Comparison of ENCODE assay signal across 10 mouse cellular contexts in genomic region chr12:91734246-91735027, GRCm38 (mm10). TPM values are rescaled to one million over a fixed set of nuclear protein-coding genes. Genes with fewer than 3 reads are reported as not detected.
DNase-seq lines count a peak whose midpoint lies in the region; ATAC-seq lines count a peak whose summit lies in the region.
"Had no signal": no experiment of that assay in that cellular context is flagged by ENCODE, and none has a peak within 500 bp of the region (broad histone marks: within the 10 kb centered on the region; RNA-seq: fewer than 3 reads in every experiment).

No protein-coding gene starts in this region.

- no peak overlapping the region for H3K9ac ChIP-seq in liver, embryonic 16.5 days (ENCODE audit: low read depth, low read length)
- H3K9ac ChIP-seq in forebrain, embryonic 15.5 days (replicated peaks): no peak overlapping the region
- H3K9ac ChIP-seq: liver, embryonic 14.5 days had no signal

- peaks cover 2% of the 10 kb centered on the region for H3K36me3 ChIP-seq in liver, embryonic 16.5 days (ENCODE audit: control insufficient read depth, insufficient read depth)
- H3K36me3 ChIP-seq in forebrain, embryonic 15.5 days: no peaks in the 10 kb centered on the region

- peak overlapping the region; percentile 5; the same call in 1 of the 2 replicates for H3K27ac ChIP-seq in liver, embryonic 16.5 days (ENCODE audit: low read length)
- H3K27ac ChIP-seq in forebrain, embryonic 15.5 days (replicated peaks): no peak overlapping the region
- H3K27ac ChIP-seq: liver, embryonic 14.5 days had no signal

- no peak overlapping the region for H3K4me2 ChIP-seq in liver, embryonic 16.5 days (ENCODE audit: low read depth, low read length)
- no peak overlapping the region for H3K4me2 ChIP-seq in forebrain, embryonic 15.5 days (replicated peaks)

- H3K27me3 ChIP-seq in liver, embryonic 16.5 days (ENCODE audit: control insufficient read depth, insufficient read depth, low read depth, low read length): no peaks in the 10 kb centered on the region
- no peaks in the 10 kb centered on the region for H3K27me3 ChIP-seq in forebrain, embryonic 15.5 days

- H3K4me1 ChIP-seq in liver, embryonic 16.5 days (ENCODE audit: control insufficient read depth, low read depth, low read length): peaks cover 18% of the 10 kb centered on the region
- H3K4me1 ChIP-seq in forebrain, embryonic 15.5 days: peaks cover 11% of the 10 kb centered on the region; the same call in 1 of the 2 replicates

- H3K9me3 ChIP-seq in liver, embryonic 16.5 days (replicated peaks; ENCODE audit: control insufficient read depth, low read length): no peaks in the 10 kb centered on the region
- H3K9me3 ChIP-seq in forebrain, embryonic 15.5 days: no peaks in the 10 kb centered on the region

- ATAC-seq in granulocyte monocyte progenitor cell, adult 5-6 weeks (replicated peaks; ENCODE audit: poor library complexity, severe bottlenecking): peak; percentile 66
- 0 out of 2 replicates have a peak, but pooled peaks have one; percentile 33 for ATAC-seq in liver, embryonic 16.5 days (ENCODE audit: low read depth)
- no peak for ATAC-seq in forebrain, embryonic 15.5 days (replicated peaks)
- ATAC-seq: hindbrain, embryonic 16.5 days had no signal

- DNase-seq in lung, adult 18-20 months: peak; percentile 22 to 47
- DNase-seq in lung, postnatal 14 days: no peak
- peak; percentile 17 to 32 for DNase-seq in thymus, postnatal 10 days (ENCODE audit: low spot score in 2 of 2)
- DNase-seq in cerebellum, adult 9-10 months: no peak
- DNase-seq in adrenal gland, postnatal 36 days: no peak

- H3K4me3 ChIP-seq in liver, embryonic 16.5 days (ENCODE audit: low read depth, low read length): no peak overlapping the region
- no peak overlapping the region for H3K4me3 ChIP-seq in forebrain, embryonic 15.5 days

- 26% methylated on average over 15 of the region's 15 CpGs for WGBS in liver, embryonic 16.5 days (ENCODE audit: insufficient replicate concordance)
- 86% methylated on average over 15 of the region's 15 CpGs for WGBS in forebrain, embryonic 15.5 days

RNA-seq across cellular contexts. Expression of gene Ston2, which starts 53.8 kb away (rescaled TPM):
- total RNA-seq in granulocyte monocyte progenitor cell, adult 5-6 weeks (2014; fragmentation: Nextera tagmentation): 7.6 and 17.4 TPM in 2 replicates
- 2.9 and 6.9 TPM in 2 replicates for total RNA-seq in granulocyte monocyte progenitor cell, adult 5-6 weeks (2017)
- 10.6 and 10.8 TPM in 2 replicates for polyA plus RNA-seq in liver, embryonic 16.5 days (2015; fragmentation: Nextera tagmentation; extraction: Ambion mirVana)
- 6.2 and 7.5 TPM in 2 replicates for polyA plus RNA-seq in forebrain, embryonic 15.5 days (2015; fragmentation: Nextera tagmentation; extraction: Ambion mirVana)
- total RNA-seq in adrenal gland, postnatal 36 days (2021): 10 to 100 TPM in 1 of 2 experiments, 1 to 10 TPM in 1; 4.9 to 10.2 TPM

Comparison
In these comparisons a context has a peak if more than half of its experiments do, and no peak if none do; other contexts are left out.
1. DNase-seq: peak in lung, adult 18-20 months (2 of 2) and thymus, postnatal 10 days (2 of 2); none in lung, postnatal 14 days (single experiment), cerebellum, adult 9-10 months (single experiment) and adrenal gland, postnatal 36 days (0 of 2).